Mouse (Mus musculus) kidney, postnatal 36 days (tissue): ENCODE data around the gene Phf12.
"Not testable (repeated sequence)": the region's sequence is repeated elsewhere in the genome, so short reads cannot be mapped to it uniquely, and the experiment has no call there.

Source experiments
- DNase-seq, 2 experiments: peaks; one replicate each; pipeline ENCODE4 v3.0.0; 2021 to 2022; ENCODE audit warnings: mixed read lengths in 2 of 2

The Phf12 gene

DNA sequence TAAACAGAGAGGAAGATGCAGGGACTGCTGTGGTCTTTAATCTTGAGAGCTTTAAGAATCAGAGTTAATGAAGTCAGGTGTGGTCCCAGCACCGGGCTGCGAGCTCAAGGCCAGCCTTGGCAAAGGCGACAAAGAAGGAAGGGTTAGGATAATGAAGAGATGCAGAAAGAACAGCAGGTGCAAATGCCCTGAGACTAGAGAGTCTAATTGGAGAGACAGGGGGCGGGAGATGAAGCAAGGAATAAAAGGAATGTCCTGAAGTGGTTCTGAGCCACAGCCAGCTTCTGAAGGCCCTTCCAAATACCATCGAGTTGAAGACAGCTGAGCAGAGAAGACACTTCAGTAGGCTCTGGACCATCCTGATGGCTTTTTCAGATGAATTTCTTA lies 50.2 kb downstream of the Phf12 start:
- DNase-seq, result no peak

DNA sequence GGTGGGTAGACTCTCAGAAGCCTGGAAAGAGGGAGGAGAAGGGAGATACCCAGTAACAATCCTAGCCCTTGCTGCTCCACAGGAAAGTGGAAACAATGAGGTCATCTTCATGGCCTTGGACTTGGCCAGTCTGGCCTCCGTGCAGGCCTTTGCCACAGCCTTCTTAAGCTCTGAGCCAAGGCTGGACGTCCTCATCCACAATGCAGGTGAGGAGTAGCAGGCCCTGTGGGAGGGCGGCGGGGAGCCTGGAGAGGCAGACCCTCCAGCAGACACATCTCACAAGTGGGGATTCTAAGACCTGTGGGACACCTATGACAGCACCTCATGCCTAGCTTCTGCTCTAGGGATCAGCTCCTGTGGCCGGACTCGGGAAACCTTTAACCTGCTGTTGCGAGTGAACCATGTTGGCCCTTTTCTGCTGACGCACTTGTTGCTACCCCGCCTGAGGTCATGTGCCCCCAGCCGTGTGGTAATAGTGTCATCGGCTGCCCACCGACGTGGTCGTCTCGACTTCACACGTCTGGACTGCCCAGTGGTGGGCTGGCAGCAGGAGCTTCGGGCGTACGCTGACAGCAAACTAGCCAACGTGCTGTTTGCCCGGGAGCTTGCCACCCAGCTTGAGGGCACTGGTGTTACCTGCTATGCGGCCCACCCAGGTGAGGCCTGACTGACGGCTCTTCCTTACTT lies 51.5 kb downstream of the Phf12 start:
- no peak for DNase-seq

DNA sequence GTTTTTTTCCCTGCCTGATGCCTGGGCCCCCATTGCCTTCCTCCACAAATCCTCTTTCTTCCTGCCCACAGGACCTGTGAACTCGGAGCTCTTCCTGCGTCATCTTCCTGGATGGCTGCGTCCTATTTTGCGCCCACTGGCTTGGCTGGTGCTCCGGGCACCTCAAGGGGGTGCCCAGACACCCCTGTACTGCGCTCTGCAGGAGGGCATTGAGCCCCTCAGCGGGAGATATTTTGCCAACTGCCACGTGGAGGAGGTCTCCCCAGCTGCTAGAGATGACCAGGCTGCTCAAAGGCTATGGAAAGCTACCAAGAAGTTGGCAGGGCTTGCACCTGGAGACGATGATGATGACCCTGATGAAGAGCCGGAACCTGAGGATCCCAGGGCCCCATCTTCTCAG lies 54.2 kb downstream of the Phf12 start:
- DNase-seq, result no peak

DNA sequence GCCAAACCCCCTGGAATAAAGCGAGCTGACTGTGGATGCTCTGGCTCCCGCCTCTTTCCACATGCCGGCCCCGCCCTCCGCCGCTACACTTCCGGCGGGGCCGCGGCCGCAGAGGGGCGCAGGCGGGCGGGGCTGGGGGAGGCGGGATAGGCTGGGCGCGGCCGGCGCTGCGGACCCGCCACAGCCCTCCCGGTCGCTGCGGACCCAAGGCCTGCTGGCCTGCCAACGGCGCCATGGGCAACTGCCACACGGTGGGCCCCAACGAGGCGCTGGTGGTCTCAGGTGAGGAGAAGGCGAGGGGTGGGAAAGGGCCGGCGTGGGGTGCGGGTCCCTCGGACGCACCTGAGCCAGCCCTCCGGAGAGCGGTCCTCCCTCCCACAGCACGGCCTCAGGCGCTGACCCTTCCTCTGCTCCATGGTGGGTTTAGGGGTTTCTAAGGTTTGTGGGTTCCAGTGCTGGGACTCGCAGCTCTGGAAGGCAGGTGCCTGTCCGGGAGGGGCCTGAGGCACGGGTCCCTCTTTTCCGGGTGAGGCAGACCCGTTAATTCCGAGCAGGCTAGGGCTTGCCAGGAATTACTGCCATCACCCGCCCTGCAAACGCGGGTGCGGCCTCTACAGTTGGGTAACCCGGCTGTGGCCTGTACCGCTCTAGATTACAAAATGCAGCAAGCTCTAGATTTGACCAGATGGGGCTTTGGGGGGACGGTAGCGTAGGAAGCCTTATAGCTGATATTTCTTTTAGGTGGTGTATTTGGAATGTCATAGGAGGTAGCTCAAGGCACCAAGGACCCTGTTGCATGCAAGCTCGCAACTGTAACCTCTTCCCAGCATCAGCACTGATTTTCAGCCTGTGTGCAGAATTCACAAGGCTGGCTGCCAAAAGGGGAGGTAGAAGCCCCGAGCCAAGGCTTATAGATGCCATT lies 55.5 kb downstream of the Phf12 start, which contains the start of gene Flot2:
Gene Flot2, plus strand, starts transcription at position 101 of the 922 bp plus-strand sequence.
- DNase-seq, result peak; percentile 56 to 86

DNA sequence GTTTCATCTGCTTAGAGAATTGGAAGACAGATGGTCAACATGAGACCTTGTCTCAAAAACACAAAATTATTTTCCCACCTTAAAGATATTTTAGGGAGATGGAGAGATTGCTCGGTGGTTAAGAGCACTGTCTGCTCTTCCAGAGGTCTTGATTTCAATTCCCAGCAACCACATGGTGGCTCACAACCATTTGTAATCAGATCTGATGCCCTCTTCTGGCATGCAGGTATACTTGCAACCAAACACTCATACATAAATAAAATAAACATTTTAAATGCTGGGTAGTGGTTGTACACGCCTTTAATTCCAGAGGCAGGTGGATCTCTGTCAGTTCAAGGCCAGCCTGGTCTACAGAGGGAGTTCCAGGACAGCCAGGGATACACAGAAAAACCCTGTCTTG lies 58.3 kb downstream of the Phf12 start:
- DNase-seq, result no peak

DNA sequence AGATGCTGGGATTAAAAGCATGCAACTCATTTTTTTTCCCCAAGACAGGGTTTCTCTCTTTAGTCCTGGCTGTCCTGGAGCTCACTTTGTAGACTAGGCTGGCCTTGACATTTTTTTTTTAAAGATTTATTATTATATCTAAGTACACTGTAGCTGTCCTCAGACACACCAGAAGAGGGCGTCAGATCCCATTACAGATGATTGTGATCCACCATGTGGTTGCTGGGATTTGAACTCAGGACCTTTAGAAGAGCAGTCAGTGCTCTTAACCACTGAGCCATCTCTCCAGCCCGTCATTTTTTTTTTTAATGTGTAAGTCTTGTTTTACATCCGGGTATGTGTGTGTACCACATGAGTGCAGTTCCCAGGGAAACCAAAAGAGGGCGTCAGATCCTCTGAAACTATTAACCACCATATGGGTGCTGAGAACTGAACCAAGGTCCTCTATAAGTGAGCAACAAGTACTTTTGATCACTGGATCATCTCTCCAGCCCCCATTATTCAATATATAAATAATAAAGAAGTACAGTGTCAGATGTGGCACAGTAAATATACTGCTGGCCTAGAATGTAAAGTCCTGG lies 59.8 kb downstream of the Phf12 start:
- DNase-seq, result not testable (repeated sequence)

DNA sequence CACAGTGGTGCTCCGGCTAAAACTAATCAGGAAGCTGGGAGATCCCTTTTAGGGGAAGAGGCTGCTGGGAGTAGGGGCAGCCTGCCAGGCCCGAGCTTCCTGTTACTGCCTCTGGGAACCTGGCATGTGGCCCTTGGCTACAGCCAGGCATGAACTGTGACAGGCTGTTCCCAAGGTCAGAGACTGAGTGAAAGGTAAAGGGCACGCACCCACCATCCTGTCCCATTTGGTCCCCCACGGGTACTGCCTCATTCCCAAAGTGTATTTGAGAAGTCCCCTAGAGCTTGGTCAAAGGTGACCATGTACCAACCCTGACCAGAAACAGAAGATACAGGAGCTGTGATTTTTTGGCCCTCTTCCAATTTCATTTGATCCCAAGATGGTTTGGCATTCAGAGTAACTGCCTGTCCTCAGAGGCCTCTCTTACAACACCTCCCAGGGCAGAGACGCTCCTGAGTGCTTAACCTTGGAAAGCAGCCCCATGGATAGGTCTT lies 62.3 kb downstream of the Phf12 start:
- peak; percentile 95 to 96 for DNase-seq

DNA sequence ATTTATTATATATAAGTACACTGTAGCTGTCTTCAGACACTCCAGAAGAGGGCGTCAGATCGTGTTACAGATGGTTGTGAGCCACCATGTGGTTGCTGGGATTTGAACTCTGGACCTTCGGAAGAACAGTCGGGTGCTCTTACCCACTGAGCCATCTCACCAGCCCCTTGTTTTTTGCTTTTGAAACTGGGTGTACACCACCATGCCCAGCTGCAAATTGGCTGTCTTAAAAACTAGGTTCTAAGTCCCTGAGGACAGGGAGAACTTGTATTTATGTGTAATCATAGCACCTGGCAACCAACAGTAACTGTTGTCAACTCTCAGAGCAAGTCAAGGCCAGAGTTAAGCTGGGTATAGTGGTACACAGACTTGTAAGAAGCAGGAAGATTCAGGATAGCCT lies 66.1 kb downstream of the Phf12 start:
- DNase-seq, result not testable (repeated sequence)

DNA sequence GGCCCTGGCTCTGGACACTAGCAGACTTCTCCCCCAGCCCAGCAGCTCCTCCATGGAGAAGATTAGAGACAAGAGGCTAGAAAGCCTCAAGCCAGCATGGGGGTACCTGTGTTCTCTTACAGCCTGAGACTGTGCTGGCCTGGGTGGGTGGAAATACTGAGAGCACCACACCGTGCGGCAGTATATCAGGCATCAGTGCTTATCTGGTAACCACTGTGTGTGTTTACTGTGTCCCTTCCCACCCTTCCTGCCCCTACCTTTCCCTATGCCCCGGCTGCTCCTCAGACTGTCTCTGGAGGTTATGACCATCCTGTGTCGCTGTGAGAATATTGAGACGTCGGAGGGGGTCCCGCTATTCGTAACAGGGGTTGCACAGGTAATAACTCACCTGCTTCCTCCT lies 70.5 kb downstream of the Phf12 start:
- no peak for DNase-seq

DNA sequence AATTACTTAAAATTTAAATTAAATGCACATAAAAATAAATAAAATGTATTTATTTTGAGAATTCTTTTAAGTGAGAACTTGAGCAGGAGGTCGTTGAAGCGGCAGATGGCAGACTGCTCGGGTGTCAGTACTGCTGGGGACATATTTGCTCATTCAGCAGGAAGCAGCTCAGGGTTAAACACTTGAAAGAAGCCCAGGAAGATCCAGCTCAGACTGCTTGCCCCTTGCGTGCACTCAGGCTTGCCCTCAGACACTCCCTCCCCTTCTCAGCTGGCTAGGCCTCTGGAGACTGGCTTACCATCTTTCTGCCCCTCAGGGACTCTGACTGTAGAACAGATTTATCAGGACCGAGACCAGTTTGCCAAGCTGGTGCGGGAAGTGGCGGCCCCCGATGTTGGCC lies 74.4 kb downstream of the Phf12 start:
- peak in 1 of 2 experiments; percentile 25 for DNase-seq

DNA sequence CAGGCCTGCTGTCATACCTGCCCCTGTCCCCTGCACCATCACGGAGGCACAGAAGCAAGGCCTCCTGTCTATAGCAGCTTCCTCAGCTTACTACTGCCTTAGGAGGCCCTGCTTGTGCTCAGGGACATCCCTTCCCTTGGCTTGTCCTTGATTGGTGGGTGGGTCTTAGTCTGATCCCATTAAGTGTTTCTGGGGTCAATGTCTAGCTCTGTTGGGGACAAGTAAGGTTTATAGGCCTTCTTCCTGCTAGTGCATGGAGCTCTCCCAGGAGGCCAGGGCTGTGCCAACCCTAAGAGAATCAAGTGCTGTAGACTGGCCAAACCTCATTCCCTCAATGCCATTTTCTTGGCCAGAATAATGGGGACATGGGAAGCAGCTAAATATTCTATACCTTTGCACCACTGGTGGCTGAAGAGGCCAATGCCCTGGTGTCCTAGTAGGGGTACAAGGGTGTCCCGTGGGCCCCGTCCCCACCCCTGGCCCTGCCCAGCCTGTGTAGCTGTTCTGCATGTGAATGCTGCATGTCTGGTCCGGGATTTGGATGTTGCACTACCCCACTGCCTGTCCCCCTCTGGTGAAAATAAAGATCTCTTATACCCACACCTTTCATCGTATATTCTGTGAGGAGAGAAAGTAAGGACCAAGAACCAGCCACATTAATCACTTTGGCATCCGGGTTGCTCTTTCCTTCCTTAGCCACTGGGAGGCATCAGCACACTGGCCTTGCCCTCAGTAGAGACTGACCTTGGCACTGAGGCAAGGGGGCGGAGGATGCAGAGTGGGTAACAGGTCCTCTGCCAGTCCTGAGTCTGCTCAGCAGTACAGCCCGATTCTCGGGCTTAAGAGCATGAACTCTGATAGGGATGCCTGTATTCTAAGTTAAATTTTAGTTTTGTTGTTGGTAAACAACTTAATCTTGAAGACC lies 77.5 kb downstream of the Phf12 start:
- DNase-seq, result peak; percentile 87 to 91

DNA sequence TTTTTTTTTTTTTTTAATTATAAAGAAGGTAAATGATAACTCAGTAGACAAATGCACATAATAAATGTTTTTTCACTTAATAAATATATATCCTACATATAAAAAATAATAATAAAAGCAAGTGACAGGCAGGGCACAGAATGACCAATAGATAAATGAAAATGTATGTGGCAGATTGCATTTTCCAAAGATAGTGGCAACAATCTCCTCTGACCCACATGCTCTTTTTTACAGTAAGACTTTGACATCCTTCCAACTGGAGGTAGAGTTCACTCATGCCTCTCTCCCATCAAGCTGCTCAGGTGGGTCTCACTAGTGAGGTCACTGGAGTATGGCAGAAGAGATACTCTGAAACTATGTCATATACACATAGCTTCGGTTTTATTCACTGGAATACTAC lies 80.0 kb downstream of the Phf12 start:
- no peak for DNase-seq

DNA sequence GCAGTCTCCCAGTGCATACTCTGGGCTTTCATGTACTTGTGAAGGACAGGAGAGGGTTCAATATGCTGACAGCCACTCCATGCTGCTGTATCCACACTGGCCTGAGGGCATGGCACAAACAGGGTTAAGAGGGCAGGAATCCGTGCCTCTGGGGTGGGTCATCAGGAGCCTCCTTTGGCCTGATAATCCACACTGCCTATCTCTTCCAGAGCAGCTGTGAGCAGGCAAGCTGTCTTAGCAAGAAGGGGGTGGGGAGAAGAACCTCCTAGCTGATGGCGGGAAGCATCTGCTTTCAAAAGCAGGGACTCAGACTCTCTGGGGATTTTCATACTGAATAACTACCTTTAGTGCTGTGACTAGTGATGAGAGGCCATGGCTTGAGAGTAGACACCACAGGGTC lies 83.4 kb downstream of the Phf12 start:
- DNase-seq, result no peak

DNA sequence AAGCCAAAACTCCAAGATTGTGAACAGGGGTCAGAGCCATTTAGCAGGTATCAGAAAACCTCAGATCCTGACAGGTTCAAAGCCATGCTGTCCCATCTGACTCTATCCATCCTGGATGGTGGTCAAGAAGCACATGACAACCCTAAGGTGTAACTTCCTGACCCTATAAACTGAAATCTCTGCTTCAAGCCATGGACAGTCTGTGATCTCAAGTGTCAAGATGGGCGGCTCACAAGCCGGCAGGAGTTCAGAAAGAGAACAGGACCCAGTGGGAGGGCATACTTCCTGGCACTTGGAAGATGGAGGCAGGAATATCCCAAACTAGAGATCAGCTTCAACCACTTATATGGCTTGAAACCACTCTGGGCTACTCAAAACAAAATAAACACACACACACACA lies 84.1 kb downstream of the Phf12 start:
- no peak for DNase-seq

DNA sequence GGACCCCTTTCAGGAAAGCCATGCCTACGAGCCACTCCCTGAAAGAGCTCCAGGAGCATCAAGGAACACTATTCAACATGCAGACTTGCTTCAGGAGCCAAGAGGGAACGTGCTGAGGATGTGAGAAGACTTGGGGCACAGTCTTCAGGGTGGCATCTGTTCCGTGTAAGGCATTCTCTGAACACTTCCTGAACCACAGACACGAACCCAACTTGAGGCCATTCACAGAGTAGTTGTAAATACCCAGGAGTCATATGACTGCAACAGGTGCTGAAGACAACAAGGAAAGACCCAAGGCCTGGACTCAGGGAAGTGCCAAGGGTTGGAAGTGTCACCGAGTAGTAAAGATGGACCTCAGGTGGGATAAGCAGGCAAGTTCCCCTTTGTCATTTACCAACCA lies 85.0 kb downstream of the Phf12 start:
- no peak for DNase-seq

DNA sequence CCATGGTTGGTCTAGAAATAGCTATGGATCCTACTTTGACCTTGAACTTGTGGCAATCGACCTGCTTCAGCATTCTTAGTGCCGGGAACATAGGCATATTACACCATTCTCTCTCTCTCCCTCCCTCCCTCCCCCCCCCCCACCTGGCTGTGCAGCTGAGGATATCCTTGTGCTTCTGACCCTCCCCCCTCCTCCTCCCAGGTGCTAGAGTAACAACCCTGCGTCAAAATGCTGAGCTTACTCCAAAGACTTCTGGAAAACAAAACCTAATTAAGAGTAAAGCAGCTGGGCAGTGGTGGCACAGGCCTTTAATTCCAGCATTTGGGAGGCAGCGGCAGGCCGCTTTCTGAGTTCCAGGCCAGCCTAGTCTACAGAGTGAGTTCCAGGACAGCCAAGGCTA lies 86.6 kb downstream of the Phf12 start:
- no peak for DNase-seq

DNA sequence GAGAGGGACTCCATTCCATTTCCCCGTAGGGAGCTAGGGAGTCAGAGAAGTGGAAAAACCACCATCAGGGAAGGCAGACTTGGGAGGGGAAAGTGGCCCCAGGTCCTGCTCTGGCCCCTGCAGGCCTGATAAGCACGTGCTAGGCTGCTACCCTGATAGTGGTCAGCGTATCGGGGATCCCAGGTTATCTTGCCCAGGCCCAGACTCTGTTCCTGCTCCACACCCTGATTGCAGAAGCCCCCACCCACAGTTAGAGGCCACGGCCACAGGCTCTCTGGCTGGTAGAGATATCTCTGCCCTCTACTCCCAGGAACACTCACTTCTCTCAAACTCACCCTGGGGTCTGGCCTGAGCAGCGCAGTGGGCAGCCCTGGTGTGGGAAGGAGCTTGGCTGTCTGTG lies 87.1 kb downstream of the Phf12 start:
- DNase-seq, result no peak

DNA sequence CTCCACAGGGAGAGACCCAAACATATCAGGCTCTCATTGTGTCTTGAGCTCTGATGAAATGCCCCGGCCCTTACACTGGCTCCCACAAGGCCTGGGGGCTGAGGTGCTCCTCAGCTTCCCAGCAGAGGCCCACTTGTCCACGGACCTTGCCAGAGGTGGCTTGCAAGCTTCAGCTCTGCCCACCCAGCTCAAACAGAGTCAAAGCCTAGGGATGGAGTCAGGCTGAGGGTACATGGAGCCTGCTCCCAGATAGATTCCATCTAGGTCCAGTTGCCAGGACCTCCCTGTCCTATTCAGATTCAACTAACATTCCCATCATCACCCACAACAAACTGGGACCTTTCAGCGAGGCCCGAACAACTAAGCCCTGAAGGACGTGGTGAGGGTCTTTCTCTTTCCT lies 89.4 kb downstream of the Phf12 start:
- DNase-seq, result no peak

DNA sequence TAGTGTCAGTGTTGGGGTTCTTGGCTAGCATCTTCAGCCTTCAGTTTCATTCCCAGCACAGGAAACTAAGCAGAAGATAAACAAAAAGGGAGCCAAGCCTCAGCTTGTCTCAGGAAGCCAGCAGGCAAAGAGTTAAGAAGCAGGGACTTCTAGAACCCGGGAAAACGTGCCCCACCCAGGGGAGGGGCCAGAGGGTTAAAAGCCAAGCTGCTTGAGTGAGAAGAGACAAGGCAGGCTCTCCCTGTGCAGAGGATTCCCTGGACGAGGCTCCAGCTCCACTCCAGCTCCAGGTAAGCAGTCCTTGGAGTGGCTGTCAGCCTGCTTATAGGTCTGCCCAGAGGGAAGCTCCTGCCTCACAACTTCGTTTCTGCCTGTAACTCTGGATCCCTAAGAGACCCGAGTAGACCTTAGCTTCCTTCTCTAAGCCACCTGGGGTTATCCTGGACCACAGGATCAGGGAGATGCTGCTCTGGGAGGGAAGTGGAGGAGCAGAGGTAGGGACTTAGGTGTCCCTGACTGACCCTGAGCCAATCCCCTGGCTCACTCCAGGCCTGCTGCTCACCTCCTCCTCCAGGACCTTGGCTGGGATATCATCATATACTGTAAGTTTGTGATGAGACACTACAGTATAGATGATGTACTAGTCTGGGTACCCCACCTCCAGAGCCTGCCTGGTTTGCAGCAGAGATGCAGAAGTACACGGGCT lies 90.0 kb downstream of the Phf12 start:
- no peak for DNase-seq

DNA sequence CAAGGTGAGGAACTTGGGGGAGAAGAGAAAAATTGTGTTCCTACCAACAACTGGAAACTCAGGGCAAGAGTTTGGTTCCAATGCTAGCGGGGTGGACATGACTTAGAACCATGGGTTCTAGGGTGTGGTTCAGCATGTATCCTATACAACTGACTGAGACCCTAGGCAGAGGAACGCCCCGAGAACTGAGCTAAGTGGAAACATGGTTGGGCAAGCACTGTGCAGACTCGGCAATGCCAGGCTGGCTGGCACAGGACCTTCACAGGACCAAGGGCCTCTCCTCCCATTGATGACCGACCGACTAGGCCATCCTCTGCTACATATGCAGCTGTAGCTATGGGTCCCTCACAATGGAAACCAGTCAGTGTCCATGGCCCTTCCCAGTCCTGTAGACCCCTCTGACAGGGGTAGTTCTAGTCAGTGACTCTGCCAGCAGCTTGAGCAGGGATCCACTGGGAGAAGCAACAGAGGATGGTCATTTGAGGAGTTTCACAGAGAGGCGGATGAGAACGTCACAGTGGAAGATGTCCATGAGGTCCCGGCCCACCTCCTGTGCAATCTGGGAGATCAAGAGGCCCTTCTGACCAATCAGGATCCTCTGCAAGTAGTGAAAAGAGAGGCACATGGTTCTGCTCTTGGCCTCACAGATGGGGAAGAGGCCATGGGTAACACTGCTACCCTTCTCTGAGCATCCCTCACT lies 91.2 kb downstream of the Phf12 start:
- DNase-seq, result no peak

DNA sequence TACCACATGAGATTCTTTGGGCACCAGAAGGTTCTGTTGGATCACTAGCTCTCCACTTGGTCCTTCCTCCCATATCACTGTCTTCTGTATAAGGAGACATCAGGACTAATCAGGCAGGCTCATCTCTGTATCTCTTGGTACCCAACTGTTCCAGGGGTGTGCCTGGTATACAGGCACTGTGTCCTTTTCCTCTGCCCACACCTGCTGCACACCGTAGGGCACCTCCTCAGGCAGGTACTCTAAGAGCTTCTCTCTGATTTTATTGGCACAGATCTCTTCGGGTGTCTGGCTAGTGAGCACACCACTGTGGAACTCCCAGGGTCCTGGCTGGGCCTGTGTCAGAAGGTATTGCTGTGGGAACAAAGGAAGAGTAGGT lies 91.7 kb downstream of the Phf12 start:
- no peak for DNase-seq
